Mouse (Mus musculus): ENCODE measurements around the gene Mettl9.

DNA sequence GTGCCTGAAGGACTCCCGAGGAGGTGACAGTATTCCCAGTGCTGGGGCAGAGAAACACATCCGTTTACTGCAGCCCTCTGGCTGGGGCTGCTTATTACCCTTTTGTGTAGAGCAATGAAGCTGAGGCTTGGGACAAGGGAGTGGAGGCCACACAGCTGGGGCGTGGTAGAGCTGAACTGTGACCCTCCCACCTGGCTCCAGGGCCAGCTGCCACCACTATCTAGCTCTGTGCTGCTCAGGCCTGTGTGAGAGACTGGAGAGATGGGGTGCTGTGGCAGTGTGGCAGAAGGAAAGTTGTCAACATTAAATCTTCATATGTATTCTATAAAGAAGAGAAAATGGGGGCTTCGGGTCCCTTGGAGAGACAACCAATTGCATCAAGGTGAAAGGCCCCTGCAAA lies 58.8 kb downstream of the Mettl9 start:
- TF ChIP-seq GATA1 (IDR thresholded peaks at IDR 0.05; ENCODE audit: low read length) (no peak), TAL1 (IDR thresholded peaks at IDR 0.05; ENCODE audit: low read length) (no peak)
